Mouse (Mus musculus) bone marrow, adult 2 months (tissue): ENCODE data around the gene Gata2.

Experiments
- CTCF ChIP-seq: fragments of 200-500 bp; IDR thresholded peaks from 2 replicates; pipeline ENCODE4 v1.5.1; 2011; ENCODE audit warnings: low read length, control low read depth; ENCODE audit not compliant: control insufficient read depth, insufficient read depth
- POLR2A ChIP-seq: fragments of 200-500 bp; IDR thresholded peaks from 2 replicates; pipeline ENCODE4 v1.6.1; 2011; ENCODE audit warnings: low read depth, mild to moderate bottlenecking, control low read depth, low read length, borderline replicate concordance; ENCODE audit not compliant: control insufficient read depth

DNA sequence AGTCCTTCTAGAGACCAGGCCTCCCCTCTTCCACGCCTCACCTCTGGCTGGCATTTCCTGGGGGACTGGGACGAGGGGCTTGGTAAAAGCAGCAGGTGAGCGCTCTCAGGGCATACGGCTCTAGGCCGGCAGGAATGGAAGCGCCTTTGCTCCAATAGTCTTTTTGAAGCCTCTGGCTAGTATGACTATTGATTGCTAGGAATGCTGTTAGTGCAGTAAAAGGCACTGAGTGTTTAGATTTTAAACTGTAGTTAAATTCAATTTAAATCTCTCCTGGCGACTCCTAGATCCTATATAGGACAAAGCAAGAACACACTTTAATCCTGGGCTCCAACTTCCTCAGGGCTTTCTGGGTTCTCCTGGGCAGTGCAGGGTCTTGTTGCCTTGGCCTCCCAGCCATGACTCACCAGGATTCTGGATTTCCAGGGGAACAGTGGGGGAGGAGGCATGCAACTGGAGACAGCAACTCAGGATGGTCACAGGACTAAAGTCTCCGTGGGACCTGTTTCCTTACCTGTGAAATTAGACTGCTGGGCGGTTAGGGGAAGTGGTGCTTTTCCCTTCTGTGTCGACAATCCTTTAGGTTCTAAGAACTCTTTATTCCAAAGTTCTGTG, 10.2 kb downstream of the Gata2 start:
- TF ChIP-seq POLR2A, result no peak
- TF ChIP-seq CTCF, result no peak
